ENCODE assay signal across 29 mouse cellular contexts in the genomic region with DNA sequence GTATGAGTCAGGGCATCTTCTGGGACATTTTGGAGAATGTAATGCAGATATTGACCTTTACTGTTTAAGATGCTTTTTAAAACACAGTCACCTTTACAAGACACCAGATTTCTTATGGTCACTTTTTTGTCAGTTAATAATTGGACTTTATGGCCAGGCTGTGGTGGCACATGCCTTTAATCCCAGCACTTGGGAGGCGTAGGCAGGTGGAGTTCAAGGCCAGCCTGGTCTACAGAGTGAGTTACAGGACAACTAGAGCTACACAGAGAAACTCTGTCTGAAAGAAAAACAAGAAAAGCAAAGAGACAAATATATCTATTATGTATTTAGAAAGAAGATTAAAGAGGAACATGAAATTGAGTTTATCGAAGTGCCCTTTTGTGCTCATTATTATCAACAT.
"Had no signal": no experiment of that assay in that cellular context is flagged by ENCODE, and none has a peak within 500 bp of the region (broad histone marks: within the 10 kb centered on the region; RNA-seq: fewer than 3 reads in every experiment).

No protein-coding gene starts in this region.

- H3K27ac ChIP-seq: heart, embryonic 13.5 days; heart, embryonic 15.5 days; hindbrain, embryonic 10.5 days; hindbrain, embryonic 12.5 days; hindbrain, embryonic 13.5 days; hindbrain, embryonic 14.5 days; hindbrain, embryonic 15.5 days; hindbrain, postnatal 0 days; intestine, embryonic 15.5 days; kidney, embryonic 15.5 days; kidney, postnatal 0 days; layer of hippocampus, adult 2 months; left cerebral cortex, adult 2 months had no signal

- H3K9me3 ChIP-seq: heart, embryonic 13.5 days; heart, embryonic 15.5 days; hindbrain, embryonic 12.5 days; hindbrain, embryonic 13.5 days; hindbrain, embryonic 15.5 days; intestine, embryonic 15.5 days; kidney, embryonic 15.5 days had no signal

- DNase-seq: heart, postnatal 10 days; heart, postnatal 14 days; heart, postnatal 4 days; kidney, adult 11 months; kidney, adult 18-20 months; kidney, adult 2 months; kidney, adult 8-10 months; kidney, adult 9 months; kidney, postnatal 10 days; kidney, postnatal 14 days; kidney, postnatal 25 days; kidney, postnatal 36 days; kidney, postnatal 4 days; layer of hippocampus, adult 9-11 months; layer of hippocampus, postnatal 36 days had no signal

- H3K36me3 ChIP-seq: heart, embryonic 15.5 days; hindbrain, embryonic 10.5 days; hindbrain, embryonic 12.5 days; hindbrain, embryonic 13.5 days; hindbrain, embryonic 15.5 days; intestine, embryonic 15.5 days; kidney, embryonic 15.5 days had no signal

- H3K4me3 ChIP-seq: heart, embryonic 12.5 days; heart, embryonic 13.5 days; heart, embryonic 15.5 days; hindbrain, embryonic 10.5 days; hindbrain, embryonic 12.5 days; hindbrain, embryonic 13.5 days; hindbrain, embryonic 15.5 days; intestine, embryonic 15.5 days; kidney, embryonic 15.5 days; layer of hippocampus, adult 2 months; left cerebral cortex, adult 2 months had no signal

- H3K4me1 ChIP-seq: hindbrain, embryonic 15.5 days had no signal

- H3K27me3 ChIP-seq: heart, embryonic 12.5 days; heart, embryonic 13.5 days; heart, embryonic 15.5 days; intestine, embryonic 15.5 days; kidney, embryonic 15.5 days had no signal
